Mouse (Mus musculus): ENCODE results near the gene St5.
A peak's percentile ranks its signal among the peaks of the same experiment; 100 is the strongest.

The St5 gene

DNA sequence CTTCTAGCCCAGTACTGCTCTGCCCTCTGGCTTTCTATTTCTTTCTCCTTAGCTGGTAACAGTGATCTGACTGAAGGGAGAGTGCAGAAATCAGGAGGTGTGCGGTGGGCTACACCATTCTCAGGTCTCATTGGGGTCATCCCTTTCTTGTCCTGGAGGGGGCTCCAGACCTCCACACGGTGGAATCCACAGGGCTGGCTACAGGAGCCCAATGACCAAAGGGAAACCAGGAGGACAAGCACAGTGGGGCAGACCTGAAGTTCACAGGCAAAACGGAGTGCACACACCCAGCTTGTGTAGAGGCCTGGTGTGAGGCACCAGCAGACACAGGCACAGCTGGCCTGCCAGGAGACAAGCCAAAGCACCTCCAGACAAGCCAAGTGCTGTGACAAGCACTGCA, 175.0 kb downstream of the St5 start:
- DNase-seq (ENCODE audit: low spot score in 2 of 2) = no peak

DNA sequence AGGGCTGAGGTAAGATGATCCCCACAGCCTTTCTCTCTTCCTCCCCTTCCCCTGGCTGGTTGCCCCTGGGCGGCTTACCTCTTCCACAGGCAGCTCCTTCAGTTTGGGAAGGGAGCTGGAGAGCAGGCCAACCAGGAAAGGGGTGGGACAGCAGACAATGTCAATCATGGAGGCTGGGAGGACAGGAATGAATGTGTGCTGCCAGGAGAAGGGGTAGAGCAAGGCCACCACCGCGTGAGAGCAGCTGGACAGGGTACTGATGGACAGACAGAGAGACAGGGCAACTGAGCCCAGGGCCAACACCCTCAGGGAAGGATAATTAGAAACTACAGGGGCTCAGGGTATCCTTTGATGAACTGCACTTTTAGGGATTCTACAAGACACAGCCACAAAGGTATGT, 175.9 kb downstream of the St5 start:
- DNase-seq (ENCODE audit: low spot score in 2 of 2) = no peak

GRCm38 (mm10) chr7:109525740-109526663, 177.4 kb downstream of the St5 start:
- no peak for DNase-seq (ENCODE audit: low spot score in 2 of 2)

GRCm38 (mm10) chr7:109524763-109525162, 178.6 kb downstream of the St5 start:
- no peak for DNase-seq (ENCODE audit: low spot score in 2 of 2)

- DNase-seq (ENCODE audit: low spot score in 2 of 2) = no peak
Measured at GRCm38 (mm10) chr7:109524442-109524744, 179.0 kb downstream of the St5 start.

GRCm38 (mm10) chr7:109523741-109524441, 179.5 kb downstream of the St5 start:
- no peak for DNase-seq (ENCODE audit: low spot score in 2 of 2)

DNA sequence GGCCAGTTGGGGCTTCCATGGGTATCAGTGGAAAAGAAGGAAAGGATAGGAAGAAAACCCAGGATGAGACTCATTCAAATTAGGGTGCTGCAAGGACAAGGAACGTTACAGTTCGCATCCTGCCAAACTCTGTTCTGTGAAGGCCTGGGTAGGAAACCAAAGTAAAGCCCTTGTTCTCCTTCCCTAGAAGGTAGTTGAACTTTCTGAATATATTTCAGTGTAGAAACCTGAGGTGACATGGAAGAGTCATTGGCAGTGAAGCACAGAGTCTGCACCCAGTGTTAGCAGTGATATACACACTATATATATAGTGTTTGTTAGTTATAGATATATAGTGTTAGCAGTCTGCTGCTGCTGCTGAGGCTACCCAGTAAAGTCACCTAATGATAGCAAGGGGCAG, 180.1 kb downstream of the St5 start:
- DNase-seq (ENCODE audit: low spot score in 2 of 2) = no peak

GRCm38 (mm10) chr7:109522084-109522483, 181.3 kb downstream of the St5 start:
- DNase-seq (ENCODE audit: low spot score in 2 of 2) = no peak

DNA sequence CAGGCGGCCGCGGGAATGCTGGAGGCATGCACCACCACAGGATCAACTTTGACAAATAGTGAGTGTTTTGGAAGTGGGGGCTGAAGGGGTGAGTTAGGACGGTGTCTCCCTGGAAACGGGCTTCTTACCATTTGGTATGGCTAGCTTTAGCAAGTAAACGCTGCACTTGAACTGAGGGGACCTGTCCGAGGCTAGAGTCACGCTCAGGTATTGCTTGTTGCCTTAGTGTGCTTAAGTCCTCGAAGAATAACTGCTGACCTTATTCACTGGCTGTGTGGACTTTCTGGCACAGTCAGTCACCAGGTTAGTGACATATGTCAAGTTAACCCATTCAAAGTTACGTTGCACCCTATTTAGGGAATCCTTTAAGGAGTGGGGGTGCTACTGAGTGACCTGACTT, 183.5 kb downstream of the St5 start:
- DNase-seq (ENCODE audit: low spot score in 2 of 2) = no peak

DNA sequence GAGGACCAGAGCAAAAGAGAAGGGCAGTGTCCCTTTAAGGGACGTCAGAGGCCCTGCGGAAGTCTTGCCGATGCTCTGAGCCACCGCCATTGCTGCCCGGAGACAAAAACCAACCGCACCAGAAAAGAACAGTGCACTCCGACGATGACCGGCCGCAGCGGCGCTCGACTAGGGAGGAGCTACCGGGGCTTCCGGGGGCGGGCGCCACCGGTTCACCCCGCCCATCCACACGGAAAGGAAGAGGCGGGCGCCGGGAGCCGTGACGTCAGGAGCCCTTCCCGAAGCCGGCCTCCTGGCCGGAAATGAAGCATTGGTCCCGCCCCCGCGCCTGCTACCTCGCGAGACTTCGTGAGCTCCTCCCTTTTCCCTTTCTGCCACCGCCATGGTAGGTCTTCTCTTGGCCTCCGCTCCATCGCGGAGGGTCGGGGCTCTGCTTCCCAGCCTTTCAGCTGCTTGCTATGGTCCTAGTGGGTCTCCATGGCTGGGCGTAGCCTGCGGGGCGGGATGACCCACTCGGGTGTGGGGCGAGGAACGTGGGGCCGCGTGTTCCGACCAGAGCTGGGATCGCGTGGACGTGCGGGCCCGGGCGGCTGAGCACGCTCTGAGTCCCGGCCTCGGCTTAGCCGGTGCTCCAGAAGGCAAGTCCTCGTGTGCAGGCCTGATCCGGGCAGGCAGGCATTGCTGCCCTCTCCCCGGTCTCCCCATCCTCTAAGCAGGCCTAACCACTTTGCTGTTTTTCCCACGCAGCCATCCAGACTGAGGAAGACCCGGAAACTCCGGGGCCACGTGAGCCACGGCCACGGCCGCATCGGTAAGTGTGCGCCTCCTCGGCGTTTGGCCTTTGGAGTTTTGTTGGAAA, 184.3 kb downstream of the St5 start, which contains the start of gene Rpl27a:
TSS of gene Rpl27a (plus strand) at position 310 of the 859 bp plus-strand sequence.
- DNase-seq (ENCODE audit: low spot score in 2 of 2) = peak; percentile 98 to 99

GRCm38 (mm10) chr7:109518036-109518681, 185.2 kb downstream of the St5 start:
- DNase-seq (ENCODE audit: low spot score in 2 of 2) = no peak

DNA sequence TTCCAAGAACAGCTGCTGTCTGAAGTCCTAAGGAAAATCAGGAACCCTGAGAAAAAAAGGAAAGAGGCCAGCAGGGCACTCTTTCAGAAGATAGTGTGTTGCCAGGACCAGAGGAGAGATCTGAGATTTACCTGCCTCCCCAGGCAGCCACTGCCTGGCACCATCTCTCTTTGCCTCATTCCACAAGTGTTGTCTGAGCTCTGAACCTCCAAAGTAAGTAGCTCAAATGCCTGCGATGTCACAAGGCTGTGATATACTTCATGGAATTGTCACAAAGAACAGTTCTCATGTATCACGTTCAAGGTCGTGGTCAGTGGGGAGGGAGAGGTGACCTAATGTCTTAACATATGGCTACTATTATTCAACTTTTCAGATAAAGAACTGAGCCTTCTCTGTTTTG, 186.9 kb downstream of the St5 start:
- no peak for DNase-seq (ENCODE audit: low spot score in 2 of 2)

DNA sequence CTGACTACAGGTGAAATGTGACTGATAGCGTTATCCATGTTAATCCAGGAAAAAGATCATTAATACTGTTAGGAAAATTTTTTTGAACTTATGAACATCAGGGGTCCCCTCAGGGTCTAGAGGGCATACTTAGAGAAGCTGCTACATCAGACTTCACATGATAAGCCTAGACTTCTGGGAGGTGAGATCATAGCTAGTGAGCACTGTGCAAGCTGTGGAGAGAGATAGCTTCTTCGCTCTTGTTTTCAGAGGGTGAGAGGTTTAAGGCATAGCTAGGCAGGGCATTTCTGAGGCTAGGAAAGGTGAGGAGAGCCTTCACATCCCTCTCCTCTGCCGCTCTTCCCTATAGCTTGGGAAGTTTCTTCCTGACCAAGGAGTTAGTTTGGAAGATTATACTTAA, 191.6 kb downstream of the St5 start:
- no peak for DNase-seq (ENCODE audit: low spot score in 2 of 2)

DNA sequence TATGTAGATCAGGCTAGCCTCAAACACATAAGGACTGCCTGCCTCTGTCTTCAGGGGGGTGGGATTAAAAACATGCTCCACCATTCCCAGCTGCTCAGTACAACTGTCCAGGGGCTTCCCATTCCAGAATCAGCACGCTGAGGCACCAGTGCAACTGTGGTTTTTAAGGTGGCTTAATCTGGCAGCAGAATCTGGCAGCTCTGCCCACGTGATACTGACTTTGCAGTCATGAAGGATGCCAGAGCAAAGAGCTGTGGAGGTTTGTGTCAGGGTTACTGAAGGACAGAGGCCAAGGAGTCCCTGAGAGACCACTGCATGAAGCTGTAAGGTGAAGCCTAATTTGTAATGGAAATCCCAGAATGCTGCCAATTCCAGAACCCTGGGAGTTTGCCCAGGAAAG, 192.6 kb downstream of the St5 start:
- DNase-seq (ENCODE audit: low spot score in 2 of 2) = no peak

GRCm38 (mm10) chr7:109508034-109508433, 195.4 kb downstream of the St5 start, which contains the start of gene Trim66:
Trim66 (minus strand) TSS chr7:109508134.
- DNase-seq (ENCODE audit: low spot score in 2 of 2) = no peak

DNA sequence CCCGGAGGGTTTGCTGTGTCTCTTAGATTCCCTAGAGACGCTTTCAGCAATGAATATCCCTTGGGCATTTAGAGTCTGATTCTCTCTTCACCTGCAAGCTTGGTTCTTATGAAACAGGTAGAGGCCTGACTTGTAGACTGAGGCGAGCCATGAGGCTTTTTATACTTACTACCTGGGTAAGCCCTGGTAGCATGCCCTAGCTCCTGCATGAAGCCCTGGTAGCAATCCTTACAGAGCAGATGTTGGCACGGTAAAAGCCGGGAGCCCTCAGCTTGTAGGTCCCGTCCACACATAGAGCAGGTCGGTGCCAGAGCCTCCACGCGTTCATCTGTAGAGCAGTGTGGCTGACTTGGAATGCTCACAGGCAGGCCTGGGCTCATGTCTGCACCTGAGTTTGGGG, 195.8 kb downstream of the St5 start:
- no peak for DNase-seq (ENCODE audit: low spot score in 2 of 2)

DNA sequence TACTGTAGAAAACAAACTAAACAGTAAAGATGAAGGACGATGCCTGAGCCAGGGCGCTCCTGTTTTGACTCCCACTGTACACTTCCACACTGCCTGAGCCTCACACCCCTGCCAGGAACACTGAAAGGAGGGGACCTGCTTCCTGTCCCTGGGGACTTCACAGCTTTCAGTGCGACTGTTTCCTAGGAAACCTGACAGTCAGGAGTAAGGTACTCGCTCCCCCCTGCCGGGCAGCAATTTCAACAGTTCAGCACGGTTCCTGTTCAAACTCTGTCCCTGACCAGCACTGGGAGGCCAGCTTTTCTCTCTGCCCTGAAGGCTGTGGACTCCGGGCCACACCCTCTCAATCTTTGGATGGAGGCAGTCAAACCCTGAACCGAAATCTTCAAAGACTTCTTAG, 196.3 kb downstream of the St5 start:
- DNase-seq (ENCODE audit: low spot score in 2 of 2) = no peak

DNA sequence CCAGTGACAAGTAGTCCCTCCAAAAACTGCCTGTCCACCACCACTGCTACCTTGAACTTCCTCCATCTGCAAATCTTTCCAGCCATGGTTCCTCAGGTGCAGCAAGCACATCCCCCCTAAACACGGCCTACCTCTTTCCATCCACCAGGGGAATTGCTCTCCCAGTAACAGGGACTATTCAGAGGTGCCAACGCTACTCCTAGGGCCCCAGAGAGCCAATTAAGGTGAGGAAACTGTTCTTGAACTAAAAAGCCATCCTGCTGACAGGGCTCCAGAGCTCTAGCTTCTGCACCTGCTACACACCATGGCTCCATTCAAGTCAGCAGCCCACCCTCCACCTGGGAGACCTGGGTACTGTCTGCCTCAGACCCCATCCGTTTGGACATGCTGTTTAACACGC, 205.9 kb downstream of the St5 start:
- DNase-seq (ENCODE audit: low spot score in 2 of 2) = no peak

GRCm38 (mm10) chr7:109493319-109494316, 209.8 kb downstream of the St5 start:
- peak; percentile 36 to 37 for DNase-seq (ENCODE audit: low spot score in 2 of 2)

GRCm38 (mm10) chr7:109492616-109493318, 210.6 kb downstream of the St5 start:
- no peak for DNase-seq (ENCODE audit: low spot score in 2 of 2)

Measured in right cerebral cortex, postnatal 36 days (tissue).